Mouse (Mus musculus) c-Kit-positive CD71-positive TER-119-negative erythroid progenitor cells, embryonic 14.5 days (primary cell): ENCODE results near the gene Cd200r3.
A peak's percentile ranks its signal among the peaks of the same experiment; 100 is the strongest.

Experiments
- DNase-seq: peaks from one replicate; pipeline ENCODE4 v3.0.0-alpha.2; 2013; ENCODE audit warnings: low read depth

The Cd200r3 gene

DNA sequence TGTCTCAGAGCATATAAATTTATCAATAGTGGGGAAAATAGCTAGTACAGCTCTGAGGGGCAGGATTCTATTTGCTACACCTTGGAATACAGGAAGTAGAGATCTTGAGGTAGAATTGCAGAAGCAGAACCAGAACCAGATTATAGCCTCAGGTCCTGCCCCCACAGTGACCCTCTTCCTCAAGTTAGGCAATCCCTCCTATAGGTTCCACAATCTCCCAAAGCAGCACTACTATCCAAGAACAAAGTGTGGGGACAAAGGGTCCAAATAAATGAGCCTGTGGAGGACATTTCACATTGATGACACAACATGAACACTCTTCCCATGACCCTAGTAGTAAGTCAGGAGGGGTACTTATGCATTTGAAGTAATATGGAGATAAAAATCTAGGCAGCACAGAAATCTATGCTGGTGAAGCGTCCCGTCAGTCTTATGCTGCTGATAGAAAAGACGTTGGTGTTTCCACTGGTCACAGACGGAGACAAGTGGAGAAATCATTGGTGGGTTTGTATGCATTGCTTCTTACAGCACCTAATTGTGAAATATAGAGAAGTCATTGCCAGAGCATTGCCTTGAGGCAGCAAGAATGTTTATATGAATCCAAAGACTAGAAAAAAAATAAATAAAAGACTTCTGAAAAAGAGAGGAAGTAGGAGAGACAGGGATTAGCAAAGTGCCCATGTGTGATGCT lies 45.3 kb downstream of the Cd200r3 start:
- DNase-seq: no peak

DNA sequence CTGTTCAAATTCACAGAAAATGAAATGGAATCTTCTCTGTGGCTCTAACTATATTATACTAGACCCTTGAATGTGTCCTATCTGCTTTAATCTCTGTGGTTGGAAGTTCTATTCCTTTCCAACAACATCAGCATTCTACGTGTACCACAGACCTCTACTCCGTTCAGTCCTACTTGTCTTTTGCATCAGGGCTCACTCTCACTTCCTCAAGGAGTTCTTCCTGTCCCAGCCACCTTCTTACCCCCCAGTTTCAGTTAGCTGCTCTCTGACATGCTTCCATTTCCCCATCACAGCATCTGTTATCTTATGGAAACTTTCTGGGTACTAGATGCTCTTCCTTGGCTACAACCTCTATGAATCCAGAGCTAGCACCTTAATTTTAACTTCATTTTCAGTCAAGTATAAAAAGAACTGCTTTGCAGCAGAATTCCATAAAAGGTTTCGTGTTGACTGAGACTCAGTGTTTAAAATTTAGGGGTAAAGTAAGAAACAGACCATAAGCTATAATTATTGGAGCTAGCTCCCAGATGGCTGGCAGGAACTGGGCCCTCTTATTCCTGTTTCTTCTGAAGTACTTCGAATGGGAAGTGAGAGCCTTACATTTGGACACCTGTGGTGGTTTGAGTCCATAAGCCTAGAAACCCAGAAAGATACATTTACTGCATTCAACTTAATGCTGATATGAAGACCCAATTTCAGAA lies 50.0 kb downstream of the Cd200r3 start:
- no peak for DNase-seq

DNA sequence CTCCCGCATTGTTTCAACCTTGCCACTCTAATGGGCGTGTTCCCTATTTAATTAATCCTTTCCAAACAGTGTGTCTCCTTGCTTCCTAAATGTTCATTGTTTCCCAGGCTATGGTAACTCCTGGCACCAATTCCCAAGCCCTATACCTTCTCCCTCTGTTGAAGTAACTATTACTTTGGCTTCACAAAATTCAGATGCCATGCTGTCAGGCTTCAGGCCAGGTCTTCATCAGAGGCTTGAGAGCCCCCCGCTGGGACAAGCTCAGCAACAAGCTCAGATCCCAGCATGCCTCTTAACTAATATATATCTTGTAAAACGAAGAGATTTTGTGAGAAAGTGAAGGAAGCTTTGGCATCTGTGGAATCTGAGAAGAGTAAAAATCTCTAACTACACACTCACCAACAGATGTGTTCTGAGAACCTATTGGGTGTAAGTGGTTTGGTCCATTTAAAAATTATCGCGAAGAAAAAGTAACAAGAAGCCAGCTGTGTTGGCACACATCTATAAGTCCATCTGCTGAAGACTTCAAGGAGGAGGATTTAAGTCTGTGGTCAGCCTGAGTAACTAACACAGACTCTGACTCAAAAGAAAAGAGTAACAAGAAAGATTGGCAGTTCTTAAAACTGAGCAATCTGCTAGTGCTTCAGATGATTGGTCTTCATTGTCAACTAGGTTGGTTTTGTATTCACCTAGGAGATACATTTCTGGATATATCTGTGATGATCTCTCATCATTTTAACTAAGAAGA lies 50.9 kb downstream of the Cd200r3 start:
- DNase-seq: no peak

DNA sequence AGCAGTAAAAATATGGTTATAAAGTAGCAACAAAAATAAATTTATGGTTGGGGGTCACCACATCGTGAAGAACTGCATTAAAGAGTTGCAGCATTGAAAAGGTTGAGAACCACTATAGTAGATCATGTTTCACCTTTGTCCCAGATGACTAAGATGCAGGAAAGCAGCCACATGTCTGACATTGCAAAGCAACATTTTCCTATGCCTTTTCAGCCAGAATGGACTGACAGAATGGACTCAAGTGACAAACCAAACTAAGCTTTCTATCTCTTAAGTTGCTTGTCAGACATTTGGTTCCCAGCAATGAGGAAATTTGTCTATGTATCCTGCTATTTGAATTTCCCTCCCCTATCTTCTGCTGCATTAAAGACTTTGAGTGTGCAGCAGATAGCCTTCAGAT lies 51.6 kb downstream of the Cd200r3 start:
- no peak for DNase-seq

DNA sequence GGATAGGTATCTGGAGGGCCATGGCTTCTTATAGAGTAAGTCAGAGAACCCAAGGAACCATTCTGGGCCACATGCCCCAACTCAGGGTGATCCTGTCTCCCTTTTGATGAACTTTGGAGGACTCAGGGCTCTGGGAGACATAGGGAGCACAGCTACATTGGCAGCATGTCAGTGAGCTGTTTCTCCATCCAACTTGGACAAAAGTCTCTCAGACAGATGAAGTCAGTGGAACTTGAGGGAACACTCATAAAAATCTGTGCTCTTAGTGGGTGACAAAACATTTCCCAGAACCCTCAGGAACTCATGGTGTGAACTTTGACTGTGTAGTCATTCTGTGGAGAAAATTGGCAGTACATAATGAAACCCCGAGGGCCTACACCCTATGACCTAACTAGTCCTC lies 53.2 kb downstream of the Cd200r3 start:
- DNase-seq: no peak

DNA sequence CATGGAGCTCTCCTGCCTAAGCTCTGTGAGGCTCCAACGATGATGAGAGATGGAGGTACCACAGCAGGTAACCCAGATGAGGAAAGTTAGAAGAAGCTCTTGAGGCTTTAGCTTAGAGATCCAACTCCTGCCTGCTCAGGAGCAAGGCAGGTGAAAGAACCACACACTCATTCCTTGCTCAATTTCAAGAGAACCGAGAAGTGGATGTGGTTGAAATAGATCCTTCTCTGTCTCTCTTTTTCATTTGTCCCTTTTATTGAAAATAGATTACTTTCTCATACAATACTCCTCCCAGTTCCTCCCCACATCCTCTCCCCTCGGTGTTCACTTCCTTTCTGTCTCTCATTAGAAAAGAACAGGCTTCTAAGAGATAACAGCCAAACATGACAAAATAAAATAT lies 56.1 kb downstream of the Cd200r3 start:
- DNase-seq: no peak

DNA sequence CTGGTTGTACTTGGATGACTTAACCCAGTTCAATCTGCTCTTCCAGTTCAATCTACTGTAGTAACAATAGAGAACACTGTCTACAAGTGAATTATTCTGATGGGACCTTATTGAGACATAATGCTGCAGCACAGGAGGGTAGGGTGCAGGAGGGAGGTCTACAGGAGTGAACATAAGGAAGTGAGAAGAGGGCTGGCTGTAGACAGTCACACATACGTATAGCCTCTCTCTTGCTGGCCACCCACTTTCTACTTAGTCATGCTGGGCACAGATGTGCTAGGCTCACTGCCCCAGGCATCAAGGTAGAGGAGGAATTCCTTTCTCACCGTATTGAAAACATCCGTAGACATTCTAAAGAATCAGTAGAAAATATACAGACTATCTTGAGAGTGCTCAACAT lies 61.0 kb downstream of the Cd200r3 start:
- DNase-seq: no peak

DNA sequence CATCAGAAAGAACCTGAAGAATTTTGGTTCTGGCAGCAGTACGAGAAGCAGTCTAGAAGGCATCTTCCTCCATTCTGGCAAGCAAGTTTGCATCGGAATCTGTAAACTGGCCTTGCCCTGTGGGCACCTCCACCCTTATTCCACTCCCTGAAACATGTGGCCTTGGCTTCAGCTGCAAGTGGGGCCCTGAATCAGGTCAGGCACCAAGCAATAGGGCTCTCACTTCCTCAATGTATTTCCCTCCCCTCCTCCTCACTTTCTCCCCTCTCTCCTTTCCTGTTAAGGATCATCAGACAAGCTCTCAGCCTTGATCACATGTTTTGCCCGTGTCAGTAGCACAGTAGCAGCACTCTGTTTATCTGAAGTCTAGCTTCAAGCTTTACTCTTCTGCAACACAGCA lies 61.8 kb downstream of the Cd200r3 start:
- no peak for DNase-seq

DNA sequence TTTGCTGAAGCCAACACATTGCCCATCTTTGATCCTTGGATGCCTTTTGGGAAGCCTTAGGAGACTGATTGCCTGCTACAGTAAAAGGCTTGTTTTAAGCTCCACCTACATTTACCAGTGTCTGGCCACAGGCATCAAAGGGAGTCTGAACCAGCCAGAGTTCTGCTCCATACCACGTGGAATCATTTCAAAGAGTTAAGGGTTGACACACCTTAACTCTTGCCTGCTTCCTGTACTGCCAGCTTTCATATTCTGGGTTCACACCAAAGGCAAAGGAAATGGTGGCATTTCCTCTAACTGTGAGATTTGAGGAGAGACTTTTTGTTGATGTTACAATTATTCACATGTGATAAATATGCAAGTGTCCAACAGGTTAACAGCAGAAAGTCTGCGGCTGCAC lies 63.5 kb downstream of the Cd200r3 start:
- DNase-seq: no peak

DNA sequence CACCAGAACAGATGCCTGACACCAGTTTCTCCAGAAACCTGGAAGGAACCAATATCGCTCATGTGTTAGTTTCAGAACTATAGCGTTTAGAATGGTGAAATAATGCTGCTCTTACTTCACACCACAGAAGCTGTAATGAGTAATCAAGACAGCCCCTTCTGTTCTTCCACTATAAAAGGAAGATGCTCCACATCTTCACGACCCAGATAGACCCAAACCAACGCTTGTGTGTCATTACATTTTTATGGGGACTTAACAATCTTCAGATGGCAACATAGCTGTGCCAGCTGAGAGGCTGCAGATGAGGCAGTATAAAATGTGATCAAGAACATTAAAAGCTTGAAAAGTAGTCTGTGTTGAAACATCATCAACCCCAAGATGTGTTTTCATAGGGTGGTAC lies 64.3 kb downstream of the Cd200r3 start:
- no peak for DNase-seq

DNA sequence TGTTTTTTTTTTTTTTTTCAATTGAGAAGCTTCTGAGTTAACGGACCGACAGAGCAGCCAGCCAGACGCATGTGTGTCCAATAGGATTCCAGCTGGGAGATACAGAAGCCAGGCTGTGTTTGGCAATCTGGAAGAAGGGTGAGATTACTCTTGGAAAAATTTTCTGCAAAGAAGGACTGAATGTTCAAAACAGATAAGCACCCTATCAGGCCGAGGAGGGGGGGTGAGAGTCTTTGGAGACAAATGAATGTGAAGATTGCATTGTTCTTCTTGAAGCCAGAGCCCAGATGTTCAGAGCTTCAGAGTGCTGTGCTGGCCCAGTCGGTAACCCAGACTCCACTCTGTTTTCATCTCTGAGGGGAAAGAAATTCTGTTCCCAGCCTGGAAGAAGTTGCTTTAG lies 66.2 kb downstream of the Cd200r3 start:
- DNase-seq: no peak

DNA sequence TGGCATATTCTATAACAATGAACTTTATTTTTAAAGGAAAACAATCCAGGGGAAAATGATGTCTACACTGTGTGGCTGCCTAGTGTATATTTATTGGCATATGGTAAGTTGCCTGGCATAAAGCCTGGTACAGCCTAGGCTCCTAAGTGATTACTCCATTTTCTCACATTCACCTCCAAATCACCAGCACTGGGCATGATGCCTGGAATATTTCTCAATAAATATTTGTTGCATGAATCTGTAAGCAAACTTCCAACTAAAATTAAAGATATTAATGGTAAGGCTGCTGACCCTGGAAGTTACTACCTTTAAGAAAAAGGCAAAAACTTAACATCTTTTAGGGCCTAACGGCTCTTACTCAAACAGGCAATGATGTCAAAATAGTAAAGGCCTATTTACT lies 72.1 kb downstream of the Cd200r3 start:
- DNase-seq: no peak

DNA sequence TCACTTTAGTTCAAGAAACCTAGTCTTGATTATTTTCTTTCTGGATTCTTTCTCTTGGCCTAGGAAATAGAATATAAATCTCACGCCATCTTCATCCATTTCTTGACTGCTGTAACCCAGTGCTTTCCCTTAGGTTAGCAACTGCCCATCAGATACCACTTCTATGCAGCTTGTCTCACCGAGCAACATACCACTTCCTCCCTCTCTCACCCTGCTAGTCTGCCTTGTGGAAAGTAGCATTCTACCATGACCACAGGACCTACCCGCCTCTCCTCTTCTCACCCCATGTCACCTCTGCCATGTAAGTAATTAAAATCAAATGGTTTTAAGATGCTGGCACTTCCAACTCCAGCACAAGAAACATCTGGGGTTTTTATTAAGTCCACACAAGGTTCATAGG lies 73.0 kb downstream of the Cd200r3 start:
- no peak for DNase-seq

DNA sequence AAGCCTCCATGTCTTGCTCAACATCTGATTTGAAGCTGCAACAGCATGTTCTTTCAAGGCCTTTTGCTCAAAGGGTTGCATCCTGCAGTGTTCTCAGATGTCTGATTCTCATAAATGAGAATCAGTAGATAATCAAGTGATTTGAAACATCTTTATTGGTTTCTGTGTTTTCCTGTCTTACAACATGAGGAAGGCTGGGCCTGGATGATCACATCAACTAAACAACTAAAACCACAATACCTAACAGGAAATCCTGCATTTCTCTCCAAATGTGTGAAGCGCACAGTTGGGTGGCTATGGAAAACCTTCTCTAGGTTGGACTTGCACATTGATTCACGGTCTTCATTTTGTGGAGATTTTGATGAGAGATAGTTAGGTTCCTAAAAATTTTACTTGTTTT lies 75.4 kb downstream of the Cd200r3 start:
- no peak for DNase-seq

DNA sequence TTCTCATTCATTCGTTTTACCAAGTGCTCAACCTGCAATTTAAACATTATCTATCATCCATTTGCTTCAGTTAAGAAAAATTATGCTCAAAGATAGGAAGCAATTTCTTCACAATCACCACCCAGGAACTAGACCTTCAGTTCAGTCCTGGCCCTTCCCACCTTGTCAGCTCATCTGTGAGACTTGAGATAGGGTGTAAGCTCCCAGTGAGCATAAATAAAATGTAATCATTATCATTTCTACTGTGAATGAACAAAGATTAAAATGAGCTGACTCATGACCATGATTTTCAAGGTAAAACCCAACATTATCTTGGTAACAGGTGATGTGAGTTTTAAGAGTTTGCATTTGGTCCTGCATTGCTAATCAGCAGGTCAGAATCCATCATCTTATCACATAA lies 76.6 kb downstream of the Cd200r3 start:
- DNase-seq: no peak

DNA sequence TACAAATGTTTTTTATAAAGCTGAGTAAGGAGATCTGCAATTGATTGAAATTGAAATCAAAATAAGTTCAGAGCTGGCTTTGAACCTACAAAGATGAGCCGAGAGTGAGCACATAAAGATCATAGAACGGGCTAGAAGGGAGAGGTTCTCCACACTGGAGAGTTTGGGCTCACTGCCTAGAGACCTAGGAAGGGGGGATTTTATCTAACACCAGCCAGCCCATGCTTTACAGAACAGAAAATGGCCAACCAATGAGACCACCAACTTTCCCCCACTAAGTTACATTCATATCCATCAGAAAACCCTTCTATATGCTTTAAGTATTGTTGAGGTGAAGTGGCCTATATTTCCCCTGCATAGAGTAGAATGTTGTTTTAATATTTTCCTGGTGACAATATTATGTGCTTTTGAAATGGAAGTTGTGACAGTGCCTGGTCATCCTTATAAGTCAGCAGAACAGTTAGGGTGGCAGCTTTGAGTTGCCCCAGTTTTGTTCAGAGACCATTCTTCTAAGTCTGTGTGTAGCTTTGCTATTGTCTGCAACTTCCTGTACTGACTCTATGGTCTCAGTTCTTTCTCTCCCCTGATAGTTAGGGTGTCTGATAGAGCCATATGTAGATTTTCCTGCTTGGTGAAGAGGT lies 77.3 kb downstream of the Cd200r3 start:
- DNase-seq: no peak

DNA sequence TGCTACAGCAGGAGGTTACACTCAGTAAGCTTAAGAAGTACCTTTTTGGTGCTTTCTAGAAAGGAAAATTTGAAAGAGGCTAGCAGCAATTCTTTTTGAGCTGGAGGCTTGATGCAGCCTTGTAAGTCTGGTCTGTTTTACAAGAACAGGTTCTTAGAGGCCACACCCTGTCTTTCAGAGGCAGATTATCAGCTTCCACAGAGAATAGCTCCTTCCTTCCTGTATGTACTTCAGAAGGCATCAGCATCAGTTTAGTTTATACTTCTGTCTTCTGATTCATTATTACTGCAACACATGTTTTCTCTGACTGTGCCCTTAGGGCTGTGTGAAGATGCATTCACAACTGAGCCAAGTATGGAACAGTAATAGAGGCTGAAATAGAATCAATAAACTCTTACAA lies 78.0 kb downstream of the Cd200r3 start:
- DNase-seq: no peak

DNA sequence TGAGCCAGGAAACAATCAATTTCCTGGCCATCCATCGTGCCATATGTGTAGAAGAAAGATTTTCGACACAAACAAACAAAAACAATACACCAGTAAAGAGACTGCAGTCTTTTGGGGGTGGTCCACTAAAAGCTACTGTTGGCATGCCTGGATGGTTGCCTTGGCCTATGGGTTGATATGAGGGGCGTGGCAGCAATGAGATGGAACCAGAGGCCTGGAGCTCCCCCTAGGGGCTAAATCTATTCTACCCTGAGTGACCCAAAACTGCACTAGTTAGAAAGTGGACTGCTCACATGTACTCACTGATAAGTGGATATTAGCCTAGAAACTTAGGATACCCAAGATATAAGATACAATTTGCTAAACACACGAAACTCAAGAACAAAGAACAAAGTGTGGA lies 80.4 kb downstream of the Cd200r3 start:
- peak; percentile 64 for DNase-seq

DNA sequence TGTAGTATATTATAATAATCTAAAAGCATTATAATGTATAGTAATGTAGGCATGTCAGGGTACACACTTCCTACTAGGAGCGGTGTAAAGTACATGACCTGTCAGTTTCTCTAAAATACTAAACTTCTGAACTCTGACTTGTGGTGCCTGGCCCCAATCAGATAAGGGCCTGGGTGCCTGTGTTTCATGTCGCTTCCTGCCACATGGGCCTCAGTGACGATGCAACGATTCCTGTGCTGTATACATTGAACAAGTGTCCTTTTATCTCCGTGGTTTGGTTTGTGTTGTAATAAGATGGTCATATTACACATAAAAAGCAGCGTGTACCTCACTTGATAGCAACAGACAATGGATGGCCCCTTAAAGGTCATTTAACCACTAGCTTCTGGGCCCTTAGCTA lies 81.8 kb downstream of the Cd200r3 start:
- peak; percentile 45 for DNase-seq

DNA sequence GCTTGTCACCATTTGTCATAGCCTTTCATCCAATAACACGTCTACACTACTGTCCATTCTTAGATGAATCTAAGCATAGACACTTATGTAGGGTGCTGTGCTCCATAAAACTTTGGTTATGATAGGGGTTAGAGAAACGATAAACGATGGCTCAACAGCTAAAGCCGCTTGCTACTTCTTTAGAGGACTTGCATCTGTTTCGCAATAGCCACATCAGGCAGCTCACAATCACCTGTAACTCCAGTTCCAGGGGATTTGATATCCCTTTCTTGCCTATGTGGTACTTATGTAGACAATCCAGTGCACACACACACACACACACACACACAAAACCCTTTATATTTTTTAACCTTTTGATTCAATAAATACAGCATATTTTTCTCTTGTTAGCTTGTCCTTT lies 85.6 kb downstream of the Cd200r3 start:
- no peak for DNase-seq

DNA sequence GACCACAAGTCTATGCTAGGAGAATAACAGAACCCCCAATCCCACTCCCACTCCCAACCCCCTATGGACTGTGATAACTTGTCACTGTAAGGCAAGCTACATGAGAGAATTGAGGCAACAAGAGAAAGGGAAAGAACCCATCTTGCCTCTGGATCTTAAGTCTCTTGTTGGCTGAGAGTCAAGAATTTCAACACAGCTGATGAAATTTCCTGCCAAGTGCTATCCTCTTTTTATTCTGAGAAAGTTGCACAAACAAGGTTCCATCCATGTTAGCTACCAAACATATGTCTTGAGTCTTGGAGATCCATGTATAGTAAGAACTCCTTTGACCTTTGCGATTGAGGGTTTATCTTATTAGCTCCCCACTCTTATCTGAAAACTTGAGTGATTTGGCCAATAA lies 86.0 kb downstream of the Cd200r3 start:
- no peak for DNase-seq

DNA sequence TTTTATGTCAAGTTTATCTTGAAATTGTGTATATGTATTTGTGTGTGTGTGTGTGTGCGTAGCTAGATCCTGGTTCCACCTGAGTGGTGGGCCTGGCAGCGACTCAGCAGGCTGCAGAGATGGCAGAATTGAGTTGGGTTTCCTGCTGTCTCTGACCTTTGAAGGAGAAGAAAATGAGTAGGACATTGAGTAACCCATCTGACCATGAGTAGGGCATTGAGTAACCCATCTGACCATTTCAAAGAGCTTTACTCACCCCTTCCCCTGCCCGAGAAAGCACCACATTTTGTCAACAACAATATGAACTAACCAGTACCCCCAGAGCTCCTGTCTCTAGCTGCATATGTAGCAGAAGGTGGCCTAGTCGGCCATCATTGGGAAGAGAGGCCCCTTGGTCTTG lies 86.6 kb downstream of the Cd200r3 start:
- no peak for DNase-seq

DNA sequence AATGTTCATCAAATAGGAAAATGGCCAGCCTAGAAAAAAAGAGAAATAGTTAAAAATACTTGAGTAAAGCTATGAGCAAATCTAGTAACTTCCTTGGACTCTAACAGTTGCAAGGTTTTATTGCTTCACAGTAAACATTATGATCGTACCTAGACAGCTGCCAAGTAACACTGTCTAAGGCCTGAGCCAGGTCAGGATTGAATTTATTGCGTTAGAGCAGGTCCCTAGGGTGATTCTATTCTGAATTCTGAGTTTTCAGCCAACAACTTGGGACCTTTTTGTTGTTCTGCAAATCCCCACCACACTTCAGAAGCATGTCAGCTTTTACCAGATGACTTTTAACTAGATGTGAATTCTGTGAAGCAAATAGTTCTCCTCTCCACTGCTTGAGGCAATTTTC lies 87.3 kb downstream of the Cd200r3 start:
- DNase-seq: no peak
